Mouse (Mus musculus) spleen, embryonic (tissue): ENCODE measurements at regions not wholly inside any gene's neighbourhood (a gene's known extent, or its start where the extent isn't known, plus 50 kb on each side); places are given as distances from the start of the nearest gene placed in this dataset.

Experiments
- CTCF ChIA-PET: fragments of 350-600 bp; sonication (Branson Sonifier 250); formaldehyde crosslinking; loops from one replicate; lab custom pipeline; 2022; lab: Charles Lee

- CTCF ChIA-PET = no interaction called here
Observed at GRCm38 (mm10) chr1:193702707-193703419, 332.8 kb upstream of the Camk1g start.

GRCm38 (mm10) chr1:193700217-193700616 is 330.1 kb upstream of the Camk1g start:
- CTCF ChIA-PET = no interaction called here

GRCm38 (mm10) chr1:193698603-193699266 is 328.6 kb upstream of the Camk1g start:
- CTCF ChIA-PET = no interaction called here

- CTCF ChIA-PET = no interaction called here
Observed at GRCm38 (mm10) chr1:193697857-193698256, 327.8 kb upstream of the Camk1g start.

- CTCF ChIA-PET = no interaction called here
Observed at GRCm38 (mm10) chr1:193697001-193697400, 326.9 kb upstream of the Camk1g start.

- CTCF ChIA-PET = interaction anchor here (0.7 kb wide), 1 partner anchor 1247 kb away, joined by 17 read pairs; no protein-coding TSS in a partner anchor
Observed at GRCm38 (mm10) chr1:193692991-193693390, 322.9 kb upstream of the Camk1g start.

- CTCF ChIA-PET = no interaction called here
Observed at GRCm38 (mm10) chr1:193689601-193690000, 319.5 kb upstream of the Camk1g start.

- CTCF ChIA-PET = no interaction called here
Observed at GRCm38 (mm10) chr1:193682917-193683316, 312.8 kb upstream of the Camk1g start.

- CTCF ChIA-PET = no interaction called here
Observed at GRCm38 (mm10) chr1:193678448-193678847, 308.4 kb upstream of the Camk1g start.

GRCm38 (mm10) chr1:193673236-193673830 is 303.2 kb upstream of the Camk1g start:
- CTCF ChIA-PET = no interaction called here

- CTCF ChIA-PET = no interaction called here
Observed at GRCm38 (mm10) chr1:193672681-193673080, 302.6 kb upstream of the Camk1g start.

GRCm38 (mm10) chr1:193671816-193672254 is 301.7 kb upstream of the Camk1g start:
- CTCF ChIA-PET = no interaction called here

GRCm38 (mm10) chr1:193671046-193671445 is 300.9 kb upstream of the Camk1g start:
- CTCF ChIA-PET = no interaction called here

- CTCF ChIA-PET = no interaction called here
Observed at GRCm38 (mm10) chr1:193670008-193670407, 299.9 kb upstream of the Camk1g start.

GRCm38 (mm10) chr1:193668841-193669240 is 298.7 kb upstream of the Camk1g start:
- CTCF ChIA-PET = no interaction called here

GRCm38 (mm10) chr1:193665854-193666253 is 295.8 kb upstream of the Camk1g start:
- CTCF ChIA-PET = no interaction called here

- CTCF ChIA-PET = no interaction called here
Observed at GRCm38 (mm10) chr1:193664569-193664968, 294.5 kb upstream of the Camk1g start.

- CTCF ChIA-PET = no interaction called here
Observed at GRCm38 (mm10) chr1:193663587-193663986, 293.5 kb upstream of the Camk1g start.

- CTCF ChIA-PET = no interaction called here
Observed at GRCm38 (mm10) chr1:193662166-193662890, 292.2 kb upstream of the Camk1g start.

- CTCF ChIA-PET = no interaction called here
Observed at GRCm38 (mm10) chr1:193661377-193661776, 291.3 kb upstream of the Camk1g start.

- CTCF ChIA-PET = interaction anchor here (0.5 kb wide), 1 partner anchor 1190 kb away, joined by 24 read pairs; no protein-coding TSS in a partner anchor
Observed at GRCm38 (mm10) chr1:193655076-193655677, 285.1 kb upstream of the Camk1g start.

- CTCF ChIA-PET = no interaction called here
Observed at GRCm38 (mm10) chr1:193650275-193650674, 280.2 kb upstream of the Camk1g start.
